Mouse (Mus musculus) thymus, adult 2 months (tissue): Measurements from ENCODE around the gene Ubald2.

ENCODE experiments used
- CTCF ChIP-seq: fragments of 200-500 bp; IDR thresholded peaks from 2 replicates; pipeline ENCODE4 v1.5.1; 2012; ENCODE audit warnings: mild to moderate bottlenecking, control low read depth, low read length, moderate library complexity, borderline replicate concordance; ENCODE audit not compliant: control insufficient read depth, poor library complexity, insufficient read depth; ENCODE audit errors: extremely low read depth
- POLR2A ChIP-seq: fragments of 200-500 bp; IDR thresholded peaks from 2 replicates; pipeline ENCODE4 v1.6.1; 2012; ENCODE audit warnings: mild to moderate bottlenecking, low read length, control low read depth, moderate library complexity; ENCODE audit not compliant: control insufficient read depth, poor library complexity, insufficient read depth; ENCODE audit errors: extremely low read depth

- TF ChIP-seq CTCF (no peak), POLR2A (no peak)
These were observed 11.3 kb upstream of the Ubald2 start for GRCm38 (mm10) chr11:116422562-116422961.
